Mouse (Mus musculus): Measurements from ENCODE around the gene Sgsm3. TPM values are rescaled to one million over a fixed set of nuclear protein-coding genes. Genes with fewer than 3 reads are reported as not detected.

Sgsm3 gene
- polyA plus RNA-seq, 1 experiment = 20.0 TPM

- TF ChIP-seq CTCF (conservative IDR thresholded peaks at IDR 0.05; ENCODE audit: insufficient read depth, insufficient read length, low read depth, low read length) (no peak), POLR2A (IDR thresholded peaks at IDR 0.05; ENCODE audit: low read depth, low read length) (no peak)
- 0 out of 2 replicates have a peak, but pooled peaks cover 3% of the 10 kb centered on the region for H3K4me1 ChIP-seq (ENCODE audit: control insufficient read depth, insufficient read depth, low read length)
- no peak for DNase-seq
- no peak overlapping the region for H3K27ac ChIP-seq (ENCODE audit: insufficient read depth, low read depth, low read length)
- WGBS = 86% methylated on average over 9 of the region's 9 CpGs
- H3K36me3 ChIP-seq (ENCODE audit: control insufficient read depth, insufficient read depth, low read length) = no peaks in the 10 kb centered on the region
- no peaks in the 10 kb centered on the region for H3K27me3 ChIP-seq (replicated peaks; ENCODE audit: control insufficient read depth, insufficient read depth, low read length)
- no peak overlapping the region for H3K4me3 ChIP-seq (ENCODE audit: insufficient read depth, low read depth, low read length)
Observed at GRCm38 (mm10) chr15:81044446-81044845, 66.9 kb downstream of the Sgsm3 start.

- Histone ChIP-seq H3K27ac (ENCODE audit: insufficient read depth, low read depth, low read length) (no peak overlapping the region), H3K36me3 (ENCODE audit: control insufficient read depth, insufficient read depth, low read length) (no peaks in the 10 kb centered on the region), H3K4me1 (ENCODE audit: control insufficient read depth, insufficient read depth, low read length) (0 out of 2 replicates have a peak, but pooled peaks cover 3% of the 10 kb centered on the region), H3K27me3 (replicated peaks; ENCODE audit: control insufficient read depth, insufficient read depth, low read length) (no peaks in the 10 kb centered on the region), H3K4me3 (ENCODE audit: insufficient read depth, low read depth, low read length) (no peak overlapping the region)
- no peak for TF ChIP-seq POLR2A (IDR thresholded peaks at IDR 0.05; ENCODE audit: low read depth, low read length)
- TF ChIP-seq CTCF (conservative IDR thresholded peaks at IDR 0.05; ENCODE audit: insufficient read depth, insufficient read length, low read depth, low read length) = no peak
- 90% methylated on average over 4 of the region's 4 CpGs for WGBS
- no peak for DNase-seq
Observed at GRCm38 (mm10) chr15:81045336-81045735, 67.8 kb downstream of the Sgsm3 start.

GRCm38 (mm10) chr15:81046061-81046460 lies 68.5 kb downstream of the Sgsm3 start:
- TF ChIP-seq POLR2A (IDR thresholded peaks at IDR 0.05; ENCODE audit: low read depth, low read length) = no peak
- TF ChIP-seq CTCF (conservative IDR thresholded peaks at IDR 0.05; ENCODE audit: insufficient read depth, insufficient read length, low read depth, low read length) = no peak
- Histone ChIP-seq H3K4me3 (ENCODE audit: insufficient read depth, low read depth, low read length) (no peak overlapping the region), H3K4me1 (ENCODE audit: control insufficient read depth, insufficient read depth, low read length) (peaks cover 3% of the 10 kb centered on the region; the same call in 1 of the 2 replicates), H3K27ac (ENCODE audit: insufficient read depth, low read depth, low read length) (no peak overlapping the region), H3K27me3 (replicated peaks; ENCODE audit: control insufficient read depth, insufficient read depth, low read length) (no peaks in the 10 kb centered on the region), H3K36me3 (ENCODE audit: control insufficient read depth, insufficient read depth, low read length) (no peaks in the 10 kb centered on the region)
- no peak for DNase-seq
- 83% methylated on average over 7 of the region's 7 CpGs for WGBS

DNA sequence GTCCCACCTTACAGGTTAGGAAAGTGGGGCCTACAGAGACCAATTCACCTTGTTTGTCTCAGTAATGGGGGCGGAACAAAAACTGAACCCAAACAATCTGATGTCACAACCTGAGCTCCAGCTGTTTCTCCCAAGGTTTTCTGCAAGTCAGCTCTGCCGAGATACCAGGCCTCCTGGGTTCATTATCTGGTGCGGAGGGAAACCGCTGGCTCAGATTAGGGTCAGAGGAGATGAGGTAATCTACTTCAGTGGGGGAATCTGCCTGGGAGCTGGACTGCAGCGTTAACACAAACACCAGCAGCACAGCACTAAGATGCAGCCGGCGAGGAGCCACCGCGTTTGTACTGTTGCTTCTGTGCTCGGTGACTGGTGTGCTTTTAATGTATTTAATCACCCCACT lies 69.9 kb downstream of the Sgsm3 start:
- no peak for TF ChIP-seq CTCF (conservative IDR thresholded peaks at IDR 0.05; ENCODE audit: insufficient read depth, insufficient read length, low read depth, low read length)
- no peaks in the 10 kb centered on the region for H3K27me3 ChIP-seq (replicated peaks; ENCODE audit: control insufficient read depth, insufficient read depth, low read length)
- 70% methylated on average over 10 of the region's 10 CpGs for WGBS
- no peak overlapping the region for H3K4me3 ChIP-seq (ENCODE audit: insufficient read depth, low read depth, low read length)
- no peaks in the 10 kb centered on the region for H3K36me3 ChIP-seq (ENCODE audit: control insufficient read depth, insufficient read depth, low read length)
- peaks cover 3% of the 10 kb centered on the region; the same call in 1 of the 2 replicates for H3K4me1 ChIP-seq (ENCODE audit: control insufficient read depth, insufficient read depth, low read length)
- no peak for DNase-seq
- no peak overlapping the region for H3K27ac ChIP-seq (ENCODE audit: insufficient read depth, low read depth, low read length)

DNA sequence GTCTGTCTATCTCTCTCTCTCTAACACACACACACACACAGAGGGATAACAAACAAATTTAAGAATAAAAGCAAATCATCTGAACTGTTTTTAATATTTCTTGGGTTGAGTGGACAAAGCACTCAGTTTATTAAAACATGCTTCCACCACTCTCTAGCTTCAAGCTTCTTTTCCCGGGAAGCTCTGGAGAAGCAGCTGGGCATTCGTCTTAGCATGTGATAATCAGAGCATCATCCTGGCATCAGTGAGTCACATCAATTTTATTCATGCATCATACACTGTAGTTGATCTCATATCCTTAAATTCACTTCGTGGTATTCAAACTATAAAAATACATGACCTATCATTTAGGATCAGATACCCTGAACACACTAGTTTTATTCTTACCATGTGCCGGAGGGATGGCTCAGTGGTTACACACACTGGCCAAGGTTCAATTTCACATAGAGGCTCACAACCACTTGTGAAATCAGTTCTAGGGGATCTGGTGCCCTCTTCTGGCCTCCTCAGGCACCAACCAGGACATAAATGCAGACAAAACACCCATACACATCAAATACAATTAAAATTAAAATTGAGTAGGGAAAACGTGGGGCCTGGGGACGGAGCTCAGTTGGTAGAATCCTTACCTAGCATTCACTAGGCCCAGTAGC lies 72.0 kb downstream of the Sgsm3 start:
- Histone ChIP-seq H3K27ac (ENCODE audit: insufficient read depth, low read depth, low read length) (no peak overlapping the region), H3K4me1 (ENCODE audit: control insufficient read depth, insufficient read depth, low read length) (no peaks in the 10 kb centered on the region; the same call in 1 of the 2 replicates), H3K36me3 (ENCODE audit: control insufficient read depth, insufficient read depth, low read length) (no peaks in the 10 kb centered on the region), H3K27me3 (replicated peaks; ENCODE audit: control insufficient read depth, insufficient read depth, low read length) (no peaks in the 10 kb centered on the region), H3K4me3 (ENCODE audit: insufficient read depth, low read depth, low read length) (no peak overlapping the region)
- TF ChIP-seq CTCF (conservative IDR thresholded peaks at IDR 0.05; ENCODE audit: insufficient read depth, insufficient read length, low read depth, low read length) (peak; percentile 73), POLR2A (IDR thresholded peaks at IDR 0.05; ENCODE audit: low read depth, low read length) (no peak)
- WGBS = 68% methylated on average over 6 of the region's 6 CpGs
- DNase-seq = peak; percentile 40

GRCm38 (mm10) chr15:81050488-81050887 lies 72.9 kb downstream of the Sgsm3 start:
- no peaks in the 10 kb centered on the region; the same call in 1 of the 2 replicates for H3K4me1 ChIP-seq (ENCODE audit: control insufficient read depth, insufficient read depth, low read length)
- no peaks in the 10 kb centered on the region for H3K36me3 ChIP-seq (ENCODE audit: control insufficient read depth, insufficient read depth, low read length)
- H3K27ac ChIP-seq (ENCODE audit: insufficient read depth, low read depth, low read length) = no peak overlapping the region
- 23% methylated on average over 3 of the region's 3 CpGs for WGBS
- no peak for DNase-seq
- H3K4me3 ChIP-seq (ENCODE audit: insufficient read depth, low read depth, low read length) = no peak overlapping the region
- no peaks in the 10 kb centered on the region for H3K27me3 ChIP-seq (replicated peaks; ENCODE audit: control insufficient read depth, insufficient read depth, low read length)
- TF ChIP-seq CTCF (conservative IDR thresholded peaks at IDR 0.05; ENCODE audit: insufficient read depth, insufficient read length, low read depth, low read length) (no peak), POLR2A (IDR thresholded peaks at IDR 0.05; ENCODE audit: low read depth, low read length) (no peak)

DNA sequence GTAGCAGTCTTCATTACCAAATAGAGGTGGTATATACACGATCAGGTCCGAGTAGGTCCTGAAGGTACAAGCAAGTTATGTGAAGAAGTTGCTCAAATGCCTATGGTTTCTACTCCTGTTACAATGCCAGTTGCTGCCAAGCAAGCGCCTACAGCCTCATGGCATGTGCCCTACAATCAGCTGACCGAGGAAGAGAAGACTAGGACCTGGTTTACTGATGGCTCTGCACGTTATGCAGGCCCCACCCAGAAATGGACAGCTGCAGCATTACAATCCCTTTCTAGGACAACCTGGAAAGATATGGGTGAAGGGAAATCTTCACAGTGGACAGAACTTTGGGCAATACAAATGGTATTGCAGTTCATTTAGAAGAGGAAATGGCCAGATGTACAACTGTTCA lies 74.9 kb downstream of the Sgsm3 start:
- H3K27ac ChIP-seq (ENCODE audit: insufficient read depth, low read depth, low read length) = no peak overlapping the region
- no peaks in the 10 kb centered on the region; the same call in 1 of the 2 replicates for H3K4me1 ChIP-seq (ENCODE audit: control insufficient read depth, insufficient read depth, low read length)
- DNase-seq = no peak
- no peak for TF ChIP-seq CTCF (conservative IDR thresholded peaks at IDR 0.05; ENCODE audit: insufficient read depth, insufficient read length, low read depth, low read length)
- no peak for TF ChIP-seq POLR2A (IDR thresholded peaks at IDR 0.05; ENCODE audit: low read depth, low read length)
- H3K36me3 ChIP-seq (ENCODE audit: control insufficient read depth, insufficient read depth, low read length) = no peaks in the 10 kb centered on the region
- H3K27me3 ChIP-seq (replicated peaks; ENCODE audit: control insufficient read depth, insufficient read depth, low read length) = no peaks in the 10 kb centered on the region
- H3K4me3 ChIP-seq (ENCODE audit: insufficient read depth, low read depth, low read length) = no peak overlapping the region
- 91% methylated on average over 5 of the region's 5 CpGs for WGBS

Measured in kidney, adult 2 months (tissue).